Mouse (Mus musculus) lung, postnatal 10 days (tissue): ENCODE results near the gene Ddah1.

Experiments used
- DNase-seq: peaks from one replicate; pipeline ENCODE4 v3.0.0; 2021

The Ddah1 gene

DNA sequence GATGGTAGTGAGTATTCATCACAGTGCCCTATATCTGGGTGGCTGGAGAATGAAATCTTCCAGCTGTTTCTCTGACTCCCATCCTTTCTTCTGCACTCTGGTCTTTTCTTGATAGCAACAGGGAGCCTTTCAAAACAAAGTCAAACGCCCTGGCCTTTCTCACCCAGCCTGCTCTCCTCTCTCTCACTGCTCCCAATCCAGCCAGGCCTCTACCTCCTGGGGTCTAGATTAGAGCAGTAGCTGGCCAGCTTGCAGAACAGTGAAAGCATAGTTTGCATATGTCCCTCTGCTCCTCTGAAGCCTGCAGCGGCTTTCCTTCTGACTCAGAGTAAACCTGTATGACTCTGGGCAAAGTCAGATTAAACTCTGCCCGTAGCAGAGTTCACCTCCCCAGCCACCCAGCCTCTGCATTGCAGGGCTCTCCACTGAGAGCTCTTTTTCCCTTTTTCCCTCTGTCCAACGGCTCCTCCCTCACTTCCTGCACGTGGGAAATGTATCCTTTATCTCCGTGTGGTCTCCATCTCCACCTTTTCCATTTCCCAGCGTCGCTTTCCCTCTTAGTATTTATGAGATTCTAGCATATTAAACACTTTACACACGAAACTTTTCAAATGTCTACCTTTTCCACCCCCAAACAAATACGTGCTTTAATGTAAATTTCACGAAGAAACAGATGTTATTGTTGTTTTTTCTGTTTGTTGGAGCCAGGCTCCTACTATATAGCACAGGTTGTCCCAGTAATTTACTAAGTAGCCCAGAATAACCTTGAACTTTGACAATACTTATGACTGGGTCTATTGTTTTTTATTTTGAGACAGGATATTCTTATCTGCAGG, 163.8 kb downstream of the Ddah1 start, which contains the start of gene Bcl10:
Gene Bcl10 (plus strand): TSS at position 786 of the 836 bp plus-strand sequence.
- DNase-seq: no peak

DNA sequence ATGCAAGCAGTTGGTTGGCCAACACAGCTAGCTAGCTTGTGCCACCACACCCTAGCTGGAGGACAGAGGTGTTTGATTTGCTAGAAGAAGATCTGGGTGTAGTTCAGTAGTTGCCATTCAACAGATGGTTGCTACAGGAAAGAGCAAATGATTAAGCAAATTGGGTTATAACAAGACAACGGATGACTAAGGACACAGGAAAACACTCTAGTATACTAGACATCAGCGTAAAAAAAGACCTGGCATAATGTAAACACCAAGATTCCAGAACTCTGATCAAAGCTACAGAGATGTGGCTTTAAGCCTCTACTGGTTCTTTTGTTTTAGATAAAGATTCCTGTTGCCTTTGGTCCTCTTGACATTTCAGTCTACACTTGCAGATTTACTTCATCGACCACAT, 164.5 kb downstream of the Ddah1 start:
- DNase-seq: no peak

DNA sequence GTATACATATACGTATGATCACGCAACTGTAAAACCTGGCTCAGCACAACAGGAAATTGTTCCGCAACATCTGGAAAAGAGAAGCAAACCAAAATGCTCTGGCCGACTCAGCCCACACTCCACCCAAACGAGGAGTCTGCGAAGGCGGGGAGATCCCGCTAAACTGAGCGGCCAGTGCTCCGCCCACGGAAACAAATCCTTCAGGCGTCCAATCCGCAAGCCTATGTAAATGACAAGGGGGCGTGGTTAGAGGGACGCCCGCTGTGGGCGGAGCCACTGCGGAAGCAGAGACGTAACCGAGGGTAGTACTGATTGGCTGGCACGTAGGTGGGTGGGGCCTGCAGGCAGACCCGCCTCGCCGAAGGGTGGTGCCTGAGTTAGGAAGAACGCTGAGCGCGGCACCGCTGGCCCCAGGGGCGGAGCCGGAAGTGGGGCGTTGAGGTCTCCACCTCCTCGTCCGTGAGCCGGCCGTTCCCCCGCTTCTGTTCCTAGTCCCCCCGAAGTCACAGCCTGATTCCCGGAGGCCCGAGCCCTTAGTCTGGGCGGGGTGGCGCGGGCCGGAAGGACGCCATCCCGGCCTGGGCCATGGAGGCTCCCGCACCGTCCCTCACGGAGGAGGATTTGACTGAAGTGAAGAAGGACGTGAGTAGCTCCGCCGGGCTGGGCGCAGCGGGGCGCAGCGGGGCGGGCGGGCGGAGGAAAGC, 165.6 kb downstream of the Ddah1 start:
- peak; percentile 100 for DNase-seq

GRCm38 (mm10) chr3:145924649-145925337, 166.3 kb downstream of the Ddah1 start:
- peak; percentile 64 for DNase-seq

- no peak for DNase-seq
These were observed 167.0 kb downstream of the Ddah1 start for GRCm38 (mm10) chr3:145925506-145925905.

DNA sequence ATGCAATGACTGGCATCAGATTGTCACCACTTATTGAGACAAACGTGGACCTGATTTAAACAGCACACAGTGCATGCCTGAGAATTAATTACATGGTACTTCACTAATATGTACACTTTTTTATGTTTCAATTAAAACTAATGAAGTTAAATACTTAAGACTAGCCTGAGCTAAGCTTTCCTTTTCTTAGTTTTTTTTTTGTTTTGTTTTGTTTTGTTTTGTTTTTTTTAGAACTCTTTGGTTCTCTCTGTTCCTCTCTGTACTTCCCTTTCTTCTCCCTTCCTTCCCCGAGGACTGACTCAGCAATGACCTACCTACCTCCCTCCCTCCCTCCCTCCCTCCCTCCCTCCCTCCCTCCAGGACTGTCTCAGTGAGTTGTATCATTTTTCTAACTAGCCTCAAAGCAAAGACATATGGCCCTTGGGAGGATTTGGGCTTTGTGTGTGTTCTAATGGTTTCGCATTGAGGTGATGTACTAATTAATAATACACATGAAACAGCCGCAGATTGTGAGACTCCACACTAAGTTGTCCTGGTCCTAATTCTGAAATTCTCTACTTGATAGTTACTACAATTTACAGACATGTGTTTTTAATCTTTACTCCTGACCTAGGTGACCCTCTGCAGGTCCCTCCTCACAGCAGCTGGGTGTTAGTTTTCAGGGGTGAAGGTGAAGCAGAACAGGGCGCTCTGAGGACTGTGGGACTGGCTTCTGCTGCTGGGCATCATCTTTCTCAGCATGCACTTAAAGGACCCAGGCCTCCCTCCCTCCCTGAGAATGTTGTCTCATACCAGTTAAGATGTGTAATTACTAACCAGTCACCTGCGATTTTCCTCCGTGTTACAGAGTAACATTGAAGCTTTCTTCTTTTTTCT, 171.3 kb downstream of the Ddah1 start:
- no peak for DNase-seq

DNA sequence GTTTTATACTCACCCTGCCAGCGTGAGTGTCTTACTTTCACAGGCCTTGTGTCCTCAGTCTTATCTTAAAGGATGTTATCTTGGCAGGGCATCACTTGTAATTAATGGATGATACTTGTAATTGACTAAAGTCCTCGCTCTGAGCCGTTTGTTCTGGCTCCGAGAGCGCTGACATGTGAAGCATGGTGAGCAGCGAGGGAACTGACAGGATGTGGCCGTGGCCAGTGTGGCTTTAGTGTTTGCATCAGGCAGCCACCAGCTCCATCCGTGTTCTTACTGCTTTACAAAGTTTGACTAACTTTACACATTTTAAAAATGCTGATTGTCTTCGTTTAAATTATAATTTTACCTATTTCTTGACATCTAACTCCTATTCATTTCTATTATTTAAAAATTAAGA, 175.4 kb downstream of the Ddah1 start:
- DNase-seq: no peak

GRCm38 (mm10) chr3:145937505-145938404, 179.3 kb downstream of the Ddah1 start, which contains the start of gene 2410004B18Rik:
Gene 2410004B18Rik, plus strand, starts transcription at chr3:145938014.
- peak; percentile 94 for DNase-seq

- DNase-seq: peak; percentile 28
These were observed 180.2 kb downstream of the Ddah1 start for GRCm38 (mm10) chr3:145938405-145939349.

- DNase-seq: no peak
These were observed 180.9 kb downstream of the Ddah1 start for GRCm38 (mm10) chr3:145939402-145939801.

- no peak for DNase-seq
These were observed 181.5 kb downstream of the Ddah1 start for GRCm38 (mm10) chr3:145939971-145940370.

DNA sequence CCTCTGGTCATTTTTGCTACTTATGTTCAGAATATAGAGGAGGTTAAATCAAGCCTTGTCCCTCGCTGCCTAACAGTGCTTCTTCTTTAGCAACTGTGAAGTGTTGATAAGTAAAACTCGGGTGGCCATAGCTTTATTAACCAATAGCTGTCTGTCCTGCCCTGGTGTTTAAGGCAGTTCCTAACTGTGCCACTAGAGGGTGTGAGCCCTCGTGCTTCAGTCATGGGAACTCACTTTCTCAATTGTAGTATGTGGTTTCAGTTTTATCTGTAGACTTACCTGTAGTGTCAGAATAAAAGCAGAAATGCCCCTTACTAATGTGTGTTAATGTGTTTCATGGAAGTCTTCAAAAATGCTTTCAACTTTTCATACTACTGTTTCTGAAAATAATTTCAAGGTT, 183.5 kb downstream of the Ddah1 start:
- DNase-seq: peak; percentile 82
